Mouse (Mus musculus): ENCODE measurements around the gene Plpp1. TPM values are rescaled to one million over a fixed set of nuclear protein-coding genes. Genes with fewer than 3 reads are reported as not detected.

Gene Plpp1
- total RNA-seq, 2 experiments from 2014 or later: 28.5 to 30.7 TPM

- no peak for DNase-seq
These were observed 61.8 kb downstream of the Plpp1 start for GRCm38 (mm10) chr13:112862342-112862741.

GRCm38 (mm10) chr13:112862978-112863677, 62.5 kb downstream of the Plpp1 start:
- no peak for DNase-seq

GRCm38 (mm10) chr13:112866782-112867181, 66.2 kb downstream of the Plpp1 start:
- DNase-seq: no peak

GRCm38 (mm10) chr13:112867381-112867780, 66.8 kb downstream of the Plpp1 start:
- DNase-seq: no peak

- no peak for DNase-seq
These were observed 69.6 kb downstream of the Plpp1 start for GRCm38 (mm10) chr13:112870039-112870690.

GRCm38 (mm10) chr13:112871500-112872266, 71.1 kb downstream of the Plpp1 start:
- DNase-seq: no peak

GRCm38 (mm10) chr13:112887234-112887633, 86.6 kb downstream of the Plpp1 start:
- no peak for DNase-seq

GRCm38 (mm10) chr13:112902176-112902575, 101.6 kb downstream of the Plpp1 start:
- DNase-seq: no peak

GRCm38 (mm10) chr13:112909663-112910062, 109.1 kb downstream of the Plpp1 start:
- DNase-seq: no peak

- DNase-seq: no peak
These were observed 109.8 kb downstream of the Plpp1 start for GRCm38 (mm10) chr13:112910434-112910833.

Other genes starting within 250 kb of the Plpp1 start
- under 1 TPM in 1 of 2 experiments, not detected in 1; 0.18 TPM for gene Il31ra, start 206.4 kb upstream of the Plpp1 start, total RNA-seq (2021)
- gene Ddx4, start 148.3 kb upstream of the Plpp1 start, total RNA-seq (2021): 1 to 10 TPM; 2.1 to 3.1 TPM
- gene Slc38a9, start 140.0 kb upstream of the Plpp1 start, total RNA-seq (2021): 10 to 100 TPM; 28.6 to 32.5 TPM
- gene Mtrex, start 126.6 kb downstream of the Plpp1 start, total RNA-seq (2021): 10 to 100 TPM; 47.9 to 50.9 TPM
- 10 to 100 TPM; 23.5 to 26.4 TPM for gene Dhx29, start 126.7 kb downstream of the Plpp1 start, total RNA-seq (2021)
- 1 to 10 TPM; 4.3 to 5.0 TPM for gene Ccno, start 187.0 kb downstream of the Plpp1 start, total RNA-seq (2021)
- under 1 TPM; 0.42 to 0.66 TPM for gene Mcidas, start 193.1 kb downstream of the Plpp1 start, total RNA-seq (2021)
- gene Cdc20b, start 234.3 kb downstream of the Plpp1 start, total RNA-seq (2021): not detected
- 10 to 100 TPM; 10.1 to 10.9 TPM for gene Gpx8, start 245.6 kb downstream of the Plpp1 start, total RNA-seq (2021)